Mouse (Mus musculus) small intestine, adult 2 months (tissue): ENCODE measurements around the gene S100a11. TPM values are rescaled to one million over a fixed set of nuclear protein-coding genes. Genes with fewer than 3 reads are reported as not detected.

Experiments
- H3K27ac ChIP-seq: fragments of 200-500 bp; 2 replicates; pipeline ENCODE4 v1.5.1; 2012; ENCODE audit warnings: low read depth, low read length, control low read depth, inconsistent platforms; ENCODE audit not compliant: insufficient read depth
- H3K27me3 ChIP-seq: fragments of 200-500 bp; 2 replicates; pipeline ENCODE4 v1.6.1; 2012; ENCODE audit warnings: mild to moderate bottlenecking, moderate library complexity, low read length, inconsistent platforms; ENCODE audit not compliant: control insufficient read depth, insufficient read depth
- H3K36me3 ChIP-seq: fragments of 200-500 bp; 2 replicates; pipeline ENCODE4 v1.6.1; 2012; ENCODE audit warnings: mild to moderate bottlenecking, low read length, control low read depth, inconsistent platforms; ENCODE audit not compliant: control insufficient read depth, insufficient read depth
- H3K4me1 ChIP-seq: fragments of 200-500 bp; 2 replicates; pipeline ENCODE4 v1.6.1; 2012; ENCODE audit warnings: low read length, inconsistent platforms, mixed read lengths; ENCODE audit not compliant: control insufficient read depth, insufficient read depth, insufficient read length
- H3K4me3 ChIP-seq: fragments of 200-500 bp; 2 replicates; pipeline ENCODE4 v1.5.1; 2012; ENCODE audit warnings: low read depth, mild to moderate bottlenecking, control low read depth, inconsistent platforms, low read length, moderate library complexity
- CTCF ChIP-seq: fragments of 200-500 bp; IDR thresholded peaks from 2 replicates; pipeline ENCODE4 v1.5.1; 2012; ENCODE audit warnings: low read depth, mild to moderate bottlenecking, control low read depth, inconsistent platforms, low read length, moderate library complexity, mixed read lengths; ENCODE audit not compliant: insufficient replicate concordance, insufficient read length; ENCODE audit errors: extremely low read depth
- POLR2A ChIP-seq: fragments of 200-500 bp; IDR thresholded peaks from 2 replicates; pipeline ENCODE4 v1.6.1; 2012; ENCODE audit warnings: low read depth, mild to moderate bottlenecking, control low read depth, inconsistent platforms, low read length, moderate library complexity
- WGBS: fragments of 180-500 bp; shearing (Covaris S2); methylation state at CpG from one replicate; pipeline ENCODE4 v1.1.7; 2018; 5-methylcytosine and 5-hydroxymethylcytosine counted together
- polyA plus RNA-seq: library from polyadenylated mRNA; depleted of rRNA; stranded (reverse); fragments of >200 nt; gene quantifications from 2 replicates; pipeline ENCODE4 v1.2.3, GENCODE M21; 2012

S100a11 gene
- polyA plus RNA-seq, 1 experiment, result 81.5 TPM

DNA sequence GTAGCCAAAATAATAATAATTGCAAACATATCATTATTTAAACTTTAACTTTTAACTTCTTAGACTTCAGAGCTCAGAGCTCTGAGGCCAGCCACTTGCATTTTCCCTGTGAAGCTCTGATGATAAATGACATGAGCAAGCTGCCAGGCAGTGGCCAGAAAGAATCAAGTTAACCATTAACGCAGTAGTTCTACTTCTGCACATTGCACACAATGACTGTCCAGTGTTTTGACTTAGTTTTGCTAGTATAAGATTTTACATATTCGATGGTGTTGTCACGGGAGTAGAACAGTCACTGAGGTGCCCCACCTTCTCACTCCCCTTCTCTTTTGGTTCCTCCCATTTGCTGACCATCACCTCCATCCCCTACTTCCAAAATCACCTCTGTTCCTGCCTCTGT, 23.2 kb upstream of the S100a11 start:
- no peak for TF ChIP-seq POLR2A
- no peak for TF ChIP-seq CTCF
- WGBS, result 26% methylated on average over 3 of the region's 3 CpGs

DNA sequence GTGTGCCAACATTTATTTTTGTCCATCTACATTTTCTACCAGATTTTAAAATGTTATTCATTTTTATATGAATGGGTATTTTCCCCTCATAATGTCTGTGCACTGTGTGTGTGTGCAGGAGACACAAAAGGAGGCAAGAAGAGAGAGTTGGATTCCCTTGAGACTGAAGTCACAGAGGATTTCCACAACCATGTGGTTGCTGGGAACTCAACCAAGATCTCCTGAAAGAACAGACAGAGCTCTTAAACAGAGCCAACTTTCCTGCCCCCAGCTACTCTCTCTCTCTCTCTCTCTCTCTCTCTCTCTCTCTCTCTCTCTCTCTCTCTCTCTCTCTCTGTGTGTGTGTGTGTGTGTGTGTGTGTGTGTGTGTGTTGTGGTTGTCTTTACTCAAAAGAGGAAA, 21.2 kb upstream of the S100a11 start:
- Histone ChIP-seq H3K4me3 (no peak overlapping the region), H3K36me3 (no peaks in the 10 kb centered on the region), H3K4me1 (no peaks in the 10 kb centered on the region), H3K27ac (no peak overlapping the region), H3K27me3 (no peaks in the 10 kb centered on the region)
- no peak for TF ChIP-seq POLR2A
- TF ChIP-seq CTCF, result no peak

More for the DNA sequence above, 23.2 kb upstream of the S100a11 start:
- Histone ChIP-seq H3K4me3 (no peak overlapping the region), H3K36me3 (no peaks in the 10 kb centered on the region), H3K27me3 (no peaks in the 10 kb centered on the region), H3K27ac (no peak overlapping the region), H3K4me1 (no peaks in the 10 kb centered on the region)

DNA sequence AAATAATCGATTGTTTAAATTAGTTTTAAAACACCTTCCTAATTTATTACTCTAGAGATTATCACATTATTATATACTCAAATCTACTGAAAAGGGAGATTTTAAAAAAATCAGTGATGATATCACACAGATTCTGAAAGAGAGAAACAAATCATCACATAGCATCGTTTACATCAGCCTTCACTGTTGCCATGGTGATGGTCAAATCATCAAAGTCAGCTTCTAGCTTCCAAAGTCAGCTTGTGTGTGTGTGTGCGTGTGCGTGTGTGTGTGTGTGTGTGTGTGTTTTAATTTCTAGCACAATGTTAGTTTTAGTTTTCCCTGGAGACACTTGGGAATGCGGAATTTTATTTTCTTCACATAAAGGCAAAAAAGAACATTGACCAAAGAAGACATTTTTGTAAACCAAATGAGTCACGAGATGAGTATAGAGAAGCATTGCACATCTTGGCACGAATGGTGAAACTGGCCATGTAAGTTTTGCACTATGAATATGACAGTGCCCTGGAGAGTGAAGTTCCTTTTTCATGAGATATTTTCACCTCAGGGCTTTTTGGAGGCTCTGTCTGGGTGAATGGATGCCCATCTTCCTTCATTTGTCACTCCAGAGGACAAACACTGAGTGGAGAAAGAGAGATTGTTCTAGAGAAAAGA, 15.6 kb upstream of the S100a11 start:
- Histone ChIP-seq H3K4me3 (no peak overlapping the region), H3K27me3 (no peaks in the 10 kb centered on the region), H3K27ac (no peak overlapping the region), H3K36me3 (no peaks in the 10 kb centered on the region), H3K4me1 (peaks cover 1% of the 10 kb centered on the region; the same call in 1 of the 2 replicates)
- 80% methylated on average over 7 of the region's 7 CpGs for WGBS
- TF ChIP-seq CTCF, result no peak
- no peak for TF ChIP-seq POLR2A

- WGBS, result 20% methylated on average over 30 of the region's 30 CpGs
- TF ChIP-seq CTCF (no peak), POLR2A (no peak)
- Histone ChIP-seq H3K4me1 (peaks cover 1% of the 10 kb centered on the region; the same call in 1 of the 2 replicates), H3K27ac (peak overlapping the region; percentile 47), H3K27me3 (no peaks in the 10 kb centered on the region), H3K4me3 (peak overlapping the region; percentile 55), H3K36me3 (no peaks in the 10 kb centered on the region)
Measured at GRCm38 (mm10) chr3:93505960-93506863, 14.1 kb upstream of the S100a11 start.

- H3K27ac ChIP-seq, result peak overlapping the region; percentile 47; the same call in 1 of the 2 replicates
- 41% methylated on average over 5 of the region's 5 CpGs for WGBS
- peak overlapping the region; percentile 55; the same call in 1 of the 2 replicates for H3K4me3 ChIP-seq
- no peaks in the 10 kb centered on the region for H3K36me3 ChIP-seq
- H3K4me1 ChIP-seq, result peaks cover 1% of the 10 kb centered on the region; the same call in 1 of the 2 replicates
- TF ChIP-seq POLR2A (no peak), CTCF (no peak)
- H3K27me3 ChIP-seq, result no peaks in the 10 kb centered on the region
Measured at GRCm38 (mm10) chr3:93506881-93507325, 13.4 kb upstream of the S100a11 start.

GRCm38 (mm10) chr3:93509301-93509700, 11.0 kb upstream of the S100a11 start:
- TF ChIP-seq POLR2A (no peak), CTCF (no peak)
- H3K36me3 ChIP-seq, result no peaks in the 10 kb centered on the region
- H3K4me3 ChIP-seq, result no peak overlapping the region
- WGBS, result 50% methylated on average over 1 of the region's 1 CpGs
- peaks cover 1% of the 10 kb centered on the region; the same call in 1 of the 2 replicates for H3K4me1 ChIP-seq
- no peaks in the 10 kb centered on the region for H3K27me3 ChIP-seq
- no peak overlapping the region for H3K27ac ChIP-seq

DNA sequence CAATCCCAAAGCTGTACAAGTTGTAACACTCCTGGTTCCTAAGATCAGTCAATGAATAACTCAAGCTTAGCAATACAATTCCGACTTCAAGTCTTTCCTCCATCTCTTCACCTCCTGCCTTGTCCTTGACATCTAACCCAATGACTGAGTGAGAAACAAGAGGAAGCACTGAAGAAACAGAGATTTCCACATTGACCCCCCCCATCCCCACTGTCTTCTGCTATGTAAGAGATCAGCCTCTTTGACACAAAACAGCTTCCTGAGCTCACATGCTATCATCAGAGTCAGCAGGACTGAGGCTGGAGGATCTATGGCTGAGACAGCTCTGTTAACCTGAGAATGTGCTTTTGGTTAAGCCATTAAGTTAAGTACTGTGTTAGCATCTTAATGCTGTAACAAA, 9.3 kb upstream of the S100a11 start:
- 66% methylated on average over 1 of the region's 1 CpGs for WGBS
- no peak for TF ChIP-seq POLR2A
- no peak for TF ChIP-seq CTCF
- Histone ChIP-seq H3K27ac (no peak overlapping the region), H3K4me1 (peaks cover 1% of the 10 kb centered on the region; the same call in 1 of the 2 replicates), H3K4me3 (no peak overlapping the region), H3K27me3 (no peaks in the 10 kb centered on the region), H3K36me3 (no peaks in the 10 kb centered on the region)
